Mouse (Mus musculus): ENCODE measurements around the gene Olfr1423.

- TF ChIP-seq POLR2A (IDR thresholded peaks at IDR 0.05; ENCODE audit: low read depth, low read length) (no peak), CTCF (IDR thresholded peaks at IDR 0.05; ENCODE audit: extremely low read depth, insufficient read depth, insufficient read length, insufficient replicate concordance) (no peak)
Measured at GRCm38 (mm10) chr19:12024149-12024548, 17.0 kb downstream of the Olfr1423 start.
